Mouse (Mus musculus) hindbrain, embryonic 11.5 days (tissue): ENCODE measurements around the gene Ak5. TPM values are rescaled to one million over a fixed set of nuclear protein-coding genes. Genes with fewer than 3 reads are reported as not detected.
"Not testable (repeated sequence)": the region's sequence is repeated elsewhere in the genome, so short reads cannot be mapped to it uniquely, and the experiment has no call there.

Source experiments
- ATAC-seq: fragments of 200-750 bp; cut with Nextera tagmentation; 2 replicates; pipeline ENCODE4 v1.8.0; 2017; ENCODE audit warnings: mild to moderate bottlenecking, moderate TSS enrichment, moderate library complexity; ENCODE audit not compliant: low FRiP score
- DNase-seq: peaks from one replicate; pipeline ENCODE4 v3.0.0-alpha.2; 2015; ENCODE audit warnings: low spot score
- H3K27ac ChIP-seq: fragments of 300-500 bp; sonication (generic); 2 replicates; pipeline ENCODE4 v1.5.1; 2014; ENCODE audit warnings: mild to moderate bottlenecking, low read depth, low read length
- H3K27me3 ChIP-seq: fragments of 300-500 bp; sonication (generic); 2 replicates; pipeline ENCODE4 v1.6.1; 2014; ENCODE audit warnings: mild to moderate bottlenecking, low read length, moderate library complexity, mixed read lengths; ENCODE audit not compliant: control insufficient read depth, insufficient read depth
- H3K36me3 ChIP-seq: fragments of 300-500 bp; sonication (generic); 2 replicates; pipeline ENCODE4 v1.6.1; 2014; ENCODE audit warnings: mild to moderate bottlenecking, low read length, moderate library complexity, mixed read lengths; ENCODE audit not compliant: control insufficient read depth, insufficient read depth
- H3K4me1 ChIP-seq: fragments of 300-500 bp; sonication (generic); replicated peaks from 2 replicates; pipeline ENCODE4 v1.6.1; 2014; ENCODE audit warnings: low read length, mixed read lengths; ENCODE audit not compliant: control insufficient read depth, insufficient read depth
- H3K4me2 ChIP-seq: fragments of 300-500 bp; sonication (generic); replicated peaks from 2 replicates; pipeline ENCODE4 v1.6.1; 2014; ENCODE audit warnings: mild to moderate bottlenecking, low read depth, low read length
- H3K4me3 ChIP-seq: fragments of 300-500 bp; sonication (generic); 2 replicates; pipeline ENCODE4 v1.5.1; 2014; ENCODE audit warnings: low read depth, low read length
- H3K9ac ChIP-seq: fragments of 300-500 bp; sonication (generic); 2 replicates; pipeline ENCODE4 v1.6.1; 2014; ENCODE audit warnings: low read depth, low read length
- H3K9me3 ChIP-seq: fragments of 300-500 bp; sonication (generic); 2 replicates; pipeline ENCODE4 v1.6.1; 2016; ENCODE audit warnings: low read length; ENCODE audit not compliant: control insufficient read depth
- WGBS: fragments of 180-500 bp; shearing (Covaris S2); extraction: QIAGEN DNeasy Blood & Tissue Kit; methylation state at CpG from one replicate; pipeline ENCODE4 v1.1.7; 2014; 5-methylcytosine and 5-hydroxymethylcytosine counted together
- polyA plus RNA-seq: library from polyadenylated mRNA; unstranded; fragments of >200 nt; fragmentation: Nextera tagmentation; extraction: Ambion mirVana; gene quantifications from 2 replicates; pipeline ENCODE4 v1.2.1, GENCODE M21; 2014

The Ak5 gene
- polyA plus RNA-seq, 1 experiment from 2014 or later = 0.51 TPM

GRCm38 (mm10) chr3:152605849-152606248 lies 62.3 kb downstream of the Ak5 start:
- ATAC-seq = no peak
- Histone ChIP-seq H3K36me3 (no peaks in the 10 kb centered on the region), H3K9ac (no peak overlapping the region), H3K27ac (no peak overlapping the region), H3K27me3 (no peaks in the 10 kb centered on the region), H3K4me3 (no peak overlapping the region), H3K4me1 (no peaks in the 10 kb centered on the region), H3K4me2 (no peak overlapping the region), H3K9me3 (no peaks in the 10 kb centered on the region)
- no peak for DNase-seq
- WGBS = 81% methylated on average over 11 of the region's 11 CpGs

GRCm38 (mm10) chr3:152599679-152600078 lies 68.5 kb downstream of the Ak5 start:
- no peak overlapping the region for H3K27ac ChIP-seq
- no peaks in the 10 kb centered on the region for H3K4me1 ChIP-seq
- WGBS = 60% methylated on average over 6 of the region's 6 CpGs
- no peak for ATAC-seq
- H3K9me3 ChIP-seq = no peaks in the 10 kb centered on the region
- no peak for DNase-seq
- H3K4me2 ChIP-seq = no peak overlapping the region
- H3K4me3 ChIP-seq = no peak overlapping the region
- H3K27me3 ChIP-seq = no peaks in the 10 kb centered on the region
- no peak overlapping the region for H3K9ac ChIP-seq
- H3K36me3 ChIP-seq = no peaks in the 10 kb centered on the region

- Histone ChIP-seq H3K4me2 (no peak overlapping the region), H3K4me3 (no peak overlapping the region), H3K36me3 (no peaks in the 10 kb centered on the region), H3K9me3 (no peaks in the 10 kb centered on the region), H3K9ac (no peak overlapping the region), H3K27ac (no peak overlapping the region), H3K4me1 (no peaks in the 10 kb centered on the region), H3K27me3 (no peaks in the 10 kb centered on the region)
- ATAC-seq (no peak), DNase-seq (no peak)
- WGBS = 90% methylated on average over 7 of the region's 7 CpGs
Observed at GRCm38 (mm10) chr3:152596406-152597050, 71.6 kb downstream of the Ak5 start.

- DNase-seq (no peak), ATAC-seq (no peak)
- Histone ChIP-seq H3K9ac (no peak overlapping the region), H3K4me3 (no peak overlapping the region), H3K4me2 (no peak overlapping the region), H3K27me3 (no peaks in the 10 kb centered on the region), H3K27ac (no peak overlapping the region), H3K36me3 (no peaks in the 10 kb centered on the region), H3K4me1 (no peaks in the 10 kb centered on the region), H3K9me3 (no peaks in the 10 kb centered on the region)
- 78% methylated on average over 8 of the region's 8 CpGs for WGBS
Observed at GRCm38 (mm10) chr3:152592767-152593425, 75.3 kb downstream of the Ak5 start.

- H3K9me3 ChIP-seq = no peaks in the 10 kb centered on the region
- no peaks in the 10 kb centered on the region for H3K36me3 ChIP-seq
- H3K4me2 ChIP-seq = no peak overlapping the region
- no peaks in the 10 kb centered on the region for H3K27me3 ChIP-seq
- WGBS = 84% methylated on average over 7 of the region's 7 CpGs
- H3K27ac ChIP-seq = no peak overlapping the region
- H3K4me3 ChIP-seq = no peak overlapping the region
- H3K4me1 ChIP-seq = no peaks in the 10 kb centered on the region
- ATAC-seq = no peak
- H3K9ac ChIP-seq = no peak overlapping the region
- DNase-seq = no peak
Observed at GRCm38 (mm10) chr3:152590491-152590890, 77.7 kb downstream of the Ak5 start.

GRCm38 (mm10) chr3:152589101-152589500 lies 79.1 kb downstream of the Ak5 start:
- not testable (repeated sequence) for H3K4me2 ChIP-seq, H3K9ac ChIP-seq, DNase-seq, H3K4me3 ChIP-seq, H3K27ac ChIP-seq, H3K9me3 ChIP-seq, H3K36me3 ChIP-seq, H3K27me3 ChIP-seq, H3K4me1 ChIP-seq, ATAC-seq
- 95% methylated on average over 3 of the region's 3 CpGs for WGBS

GRCm38 (mm10) chr3:152587007-152587406 lies 81.2 kb downstream of the Ak5 start:
- H3K27ac ChIP-seq = no peak overlapping the region
- 68% methylated on average over 2 of the region's 2 CpGs for WGBS
- no peak for ATAC-seq
- no peaks in the 10 kb centered on the region for H3K36me3 ChIP-seq
- H3K4me2 ChIP-seq = no peak overlapping the region
- no peaks in the 10 kb centered on the region for H3K9me3 ChIP-seq
- H3K4me1 ChIP-seq = no peaks in the 10 kb centered on the region
- no peaks in the 10 kb centered on the region for H3K27me3 ChIP-seq
- no peak overlapping the region for H3K9ac ChIP-seq
- no peak for DNase-seq
- H3K4me3 ChIP-seq = no peak overlapping the region

- H3K27ac ChIP-seq = no peak overlapping the region
- 89% methylated on average over 8 of the region's 8 CpGs for WGBS
- no peaks in the 10 kb centered on the region for H3K36me3 ChIP-seq
- no peaks in the 10 kb centered on the region for H3K4me1 ChIP-seq
- ATAC-seq = no peak
- no peak overlapping the region for H3K4me2 ChIP-seq
- DNase-seq = no peak
- no peaks in the 10 kb centered on the region for H3K27me3 ChIP-seq
- no peak overlapping the region for H3K9ac ChIP-seq
- H3K4me3 ChIP-seq = no peak overlapping the region
- H3K9me3 ChIP-seq = no peaks in the 10 kb centered on the region
Observed at GRCm38 (mm10) chr3:152586191-152586590, 82.0 kb downstream of the Ak5 start.

GRCm38 (mm10) chr3:152585581-152585980 lies 82.6 kb downstream of the Ak5 start:
- no peak overlapping the region for H3K4me3 ChIP-seq
- no peaks in the 10 kb centered on the region for H3K36me3 ChIP-seq
- ATAC-seq = no peak
- no peak for DNase-seq
- H3K27me3 ChIP-seq = no peaks in the 10 kb centered on the region
- H3K9me3 ChIP-seq = no peaks in the 10 kb centered on the region
- H3K27ac ChIP-seq = no peak overlapping the region
- WGBS = 80% methylated on average over 6 of the region's 6 CpGs
- no peak overlapping the region for H3K4me2 ChIP-seq
- no peak overlapping the region for H3K9ac ChIP-seq
- H3K4me1 ChIP-seq = no peaks in the 10 kb centered on the region
